Mouse (Mus musculus) left cerebral cortex, postnatal 4 days (tissue): ENCODE measurements around the gene Asb3. TPM values are rescaled to one million over a fixed set of nuclear protein-coding genes. Genes with fewer than 3 reads are reported as not detected.

Source experiments
- DNase-seq: peaks from one replicate; pipeline ENCODE4 v3.0.0-alpha.2; 2022
- intact Hi-C: fragments of 180-260 bp; cut with DNase I; formaldehyde crosslinking; loops from one replicate; pipeline ENCODE4 v1.15.1; 2025
- total RNA-seq, 2 experiments: library from RNA; stranded (reverse); gene quantifications; 2 replicates each; pipeline ENCODE4 v1.2.3; 2021

Gene Asb3
- 10 to 100 TPM; 19.2 to 20.3 TPM for total RNA-seq

DNA sequence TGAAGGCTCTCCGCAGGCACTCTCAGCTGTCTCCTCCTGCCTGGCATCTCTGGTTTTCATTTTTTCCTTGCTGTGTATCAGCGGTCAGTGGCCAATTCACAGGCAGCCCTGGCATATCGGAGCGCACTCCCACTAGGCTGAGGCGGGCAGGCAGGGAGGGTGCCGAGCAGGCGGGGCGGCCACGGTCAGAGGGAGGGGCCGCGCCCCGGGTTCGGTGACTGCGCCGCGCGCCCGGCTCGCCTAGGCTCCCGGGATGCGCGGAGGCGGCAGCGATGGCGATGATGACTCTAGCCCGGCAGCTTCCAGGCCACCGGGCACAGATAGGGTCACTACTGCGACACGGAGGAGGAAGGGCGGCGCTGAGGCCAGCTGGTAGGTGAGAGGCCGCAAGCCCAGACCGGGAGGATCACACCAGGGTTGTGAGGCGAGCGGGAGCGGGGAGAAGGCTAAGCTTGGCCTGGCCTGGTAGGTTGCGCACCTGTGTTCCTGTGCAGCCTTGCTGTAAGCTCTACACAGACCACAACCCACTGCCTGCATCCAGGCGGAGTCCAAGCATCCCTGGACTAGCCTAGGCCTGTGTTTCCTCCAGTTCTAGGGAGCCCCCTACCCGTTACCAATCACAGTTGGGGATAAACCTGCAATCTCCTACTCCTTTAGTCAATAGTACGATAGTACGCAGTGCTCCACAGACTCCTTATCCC lies at the start of gene Asb3, which contains the start of gene Gpr75:
Asb3 (plus strand) TSS at position 246 of the 701 bp plus-strand sequence.
Gpr75 (plus strand) TSS at position 188 of the 701 bp plus-strand sequence.
- DNase-seq = peak; percentile 69
- intact Hi-C loops = no loop called here

DNA sequence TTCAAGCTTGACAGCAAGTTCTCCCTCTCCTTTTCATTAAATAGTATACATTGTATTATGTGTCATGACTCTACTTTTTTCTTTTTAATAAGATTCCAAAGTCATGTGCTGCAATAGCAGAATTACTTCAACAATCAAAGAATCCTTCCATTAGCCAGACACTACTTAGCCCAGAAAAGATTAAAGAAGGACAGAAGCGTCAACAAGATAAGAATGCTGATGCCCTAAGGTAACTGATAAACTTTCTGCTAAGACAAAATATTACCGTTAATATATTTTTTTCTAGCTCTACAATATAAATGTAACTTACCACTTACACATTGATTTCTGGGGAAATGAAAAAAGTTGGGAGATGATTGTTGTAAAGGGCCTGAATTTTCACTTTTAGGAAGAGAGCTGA lies 46.4 kb upstream of the Asb3 start:
- no peak for DNase-seq
- intact Hi-C loops = no loop called here

DNA sequence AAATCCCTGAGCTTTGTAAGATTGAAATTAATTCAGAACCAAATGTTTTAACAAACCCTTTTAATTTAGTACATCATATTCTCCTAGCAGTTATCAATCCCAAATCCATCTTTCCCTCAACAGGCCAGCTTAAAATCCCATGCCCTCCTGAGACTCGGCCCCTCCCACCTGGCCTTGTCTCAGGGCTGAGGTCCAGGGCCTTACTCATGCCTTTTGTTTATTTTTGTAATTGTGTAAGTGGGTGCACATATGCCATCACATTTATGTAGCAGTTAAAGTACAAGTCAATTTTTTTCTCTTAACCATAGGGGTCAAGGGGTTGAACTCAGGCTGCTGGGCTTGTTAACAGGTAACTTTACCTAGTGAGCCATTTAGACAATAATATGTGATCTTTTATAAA lies 40.9 kb upstream of the Asb3 start:
- intact Hi-C loops = loop anchor here (10.0 kb wide), 1 partner anchor 100 kb away; no protein-coding TSS in a partner anchor
- no peak for DNase-seq

DNA sequence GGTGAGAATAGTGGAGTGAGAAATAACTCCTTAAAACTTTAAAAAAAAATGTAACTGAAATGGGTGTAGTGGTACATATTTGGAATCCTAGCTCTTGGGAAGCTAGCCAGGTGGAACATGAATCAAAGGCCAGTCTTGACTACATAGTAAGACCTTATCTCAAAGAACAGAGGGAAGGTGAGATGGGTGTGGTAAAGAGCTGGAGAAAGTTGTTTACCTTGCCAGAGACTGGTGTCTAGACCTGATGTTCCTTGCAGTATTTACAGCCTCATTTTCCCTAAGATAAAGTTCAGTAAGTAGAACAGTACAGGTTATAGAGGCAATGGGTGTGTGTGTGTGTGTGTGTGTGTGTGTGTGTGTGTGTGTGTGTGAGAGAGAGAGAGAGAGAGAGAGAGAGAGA lies 12.8 kb upstream of the Asb3 start:
- intact Hi-C loops = no loop called here
- no peak for DNase-seq

DNA sequence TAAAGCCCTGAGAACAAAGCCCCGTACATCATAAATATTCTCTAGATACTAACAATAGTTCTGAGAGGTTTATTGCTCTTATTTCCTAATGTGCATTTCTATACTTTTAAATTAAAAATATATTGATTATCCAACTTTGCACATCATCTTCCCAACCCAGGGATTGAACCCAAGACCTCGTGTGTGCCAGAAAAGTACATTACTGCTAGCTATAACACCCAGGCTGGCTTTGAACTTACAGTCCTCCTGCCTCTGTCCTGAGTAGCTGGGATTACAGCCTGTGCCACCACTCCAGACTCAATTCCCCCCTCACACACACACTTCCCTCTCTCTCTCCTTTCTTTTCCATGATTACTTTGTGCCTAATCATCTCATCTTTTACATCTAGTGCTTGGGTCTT lies 2.9 kb downstream of the Asb3 start:
- intact Hi-C loops = no loop called here
- DNase-seq = no peak

DNA sequence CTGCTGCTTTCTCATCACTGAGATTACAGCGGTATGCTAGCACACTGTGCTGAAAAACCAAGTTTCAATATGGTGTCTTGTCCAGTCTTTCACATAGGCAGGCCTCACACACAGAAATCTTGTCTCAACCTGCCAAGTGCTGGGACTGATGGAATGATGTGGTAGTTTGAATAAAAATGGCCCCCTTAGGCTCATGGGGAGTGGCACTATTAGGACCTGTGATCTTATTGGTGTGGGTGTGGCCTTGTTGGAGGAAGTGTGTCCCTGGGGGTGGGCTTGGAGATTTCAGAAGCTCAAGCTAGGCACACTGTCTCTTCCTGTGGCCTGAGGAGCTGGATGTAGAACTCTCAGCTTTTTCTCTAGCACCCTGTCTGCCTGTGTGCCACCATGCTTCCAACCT lies 11.0 kb downstream of the Asb3 start:
- DNase-seq = no peak
- intact Hi-C loops = no loop called here

DNA sequence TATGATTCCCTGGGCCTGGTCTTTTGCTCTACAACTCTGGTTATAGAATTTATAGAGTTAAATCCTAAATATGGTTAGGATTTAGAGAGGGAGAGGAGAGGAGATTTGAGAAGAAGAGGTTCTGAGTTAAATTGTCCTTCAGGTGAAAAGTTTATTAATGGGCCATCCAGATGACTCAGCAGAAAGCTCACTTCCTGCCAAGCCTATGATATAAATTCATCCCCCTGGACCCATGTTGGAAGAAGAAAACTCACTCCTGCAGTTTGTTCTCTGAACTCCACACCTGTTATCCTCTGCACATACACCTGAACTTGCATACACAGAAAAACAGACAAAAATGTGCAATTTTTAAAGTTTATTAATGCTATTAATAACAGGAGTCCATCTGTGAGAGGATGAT lies 14.1 kb downstream of the Asb3 start:
- no peak for DNase-seq
- intact Hi-C loops = no loop called here

DNA sequence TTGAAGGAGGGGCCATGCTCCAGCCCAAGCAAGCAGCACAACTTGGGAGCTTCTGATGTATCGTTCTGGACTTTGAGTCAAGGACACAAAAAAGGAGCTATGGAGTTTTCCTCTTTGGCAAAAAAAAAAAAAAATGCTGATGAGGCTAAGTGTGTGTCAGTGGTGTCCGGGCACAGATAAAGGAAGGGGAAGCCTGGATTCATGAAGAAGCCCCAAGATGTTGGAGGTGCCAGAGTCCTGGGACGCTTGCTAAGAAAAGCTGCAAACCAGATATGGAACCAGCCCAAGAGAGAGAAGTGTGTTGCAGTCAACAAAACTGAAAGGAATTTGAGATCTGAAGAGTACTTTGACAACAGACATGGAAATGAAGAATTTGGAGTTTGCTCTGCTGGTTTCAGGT lies 27.1 kb downstream of the Asb3 start:
- intact Hi-C loops = no loop called here
- no peak for DNase-seq

DNA sequence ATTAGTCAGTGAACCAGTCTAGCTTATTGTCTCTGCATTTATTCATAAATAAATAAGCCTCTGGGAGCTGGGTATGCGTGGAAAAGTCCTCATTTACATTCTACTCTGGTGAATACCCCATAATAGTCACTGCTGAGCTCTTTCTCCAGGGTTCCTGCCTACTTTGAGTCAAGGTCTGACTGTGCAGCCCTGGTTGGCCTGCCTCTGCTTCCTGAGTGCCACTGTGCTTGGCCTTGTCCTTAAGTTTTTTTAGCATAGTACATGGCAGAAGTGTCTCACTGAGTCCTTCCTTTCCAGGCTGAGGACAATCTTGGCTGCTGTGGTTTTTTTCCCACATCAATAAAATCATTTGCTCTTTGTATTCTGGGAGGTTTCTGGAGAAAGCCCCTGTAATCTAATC lies 35.4 kb downstream of the Asb3 start:
- intact Hi-C loops = no loop called here
- no peak for DNase-seq

DNA sequence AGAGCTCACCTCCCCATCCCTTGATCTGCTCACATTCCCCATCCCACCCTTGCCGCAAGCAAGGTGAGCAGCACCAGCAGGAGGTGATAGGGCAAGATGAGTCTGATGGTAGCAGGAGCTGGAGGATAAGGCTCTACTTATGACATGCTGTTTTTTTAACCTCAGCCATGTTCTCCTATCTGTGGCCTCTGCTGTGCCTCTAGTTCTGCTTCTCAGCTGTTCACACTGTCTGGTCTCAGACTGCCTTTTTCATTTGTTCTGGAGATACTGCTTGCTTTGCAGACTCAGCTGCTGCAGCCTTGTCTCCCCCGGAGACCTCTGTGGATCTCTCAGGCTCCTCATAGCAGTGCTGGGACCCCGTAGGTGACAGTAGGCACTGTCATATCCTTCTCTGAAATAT lies 38.1 kb downstream of the Asb3 start:
- no peak for DNase-seq
- intact Hi-C loops = no loop called here

DNA sequence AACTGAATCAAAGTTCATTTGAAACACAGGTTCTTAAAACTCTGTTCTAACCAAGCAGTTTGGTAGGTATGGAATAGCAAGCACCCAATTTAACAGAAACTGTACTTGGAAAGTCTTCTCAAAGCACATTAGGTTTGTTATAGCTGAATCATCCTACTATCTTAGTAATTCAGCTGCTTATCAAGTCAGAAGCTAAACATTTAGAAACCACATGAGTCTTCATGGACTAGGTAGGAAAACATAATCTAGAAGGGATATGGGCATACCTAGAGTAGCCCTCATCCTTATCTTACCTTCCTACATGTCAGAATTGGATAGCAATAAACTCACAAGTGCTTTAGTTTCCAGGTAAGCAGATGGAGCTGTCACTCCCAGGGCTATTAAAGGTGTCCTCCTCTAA lies 42.9 kb downstream of the Asb3 start:
- intact Hi-C loops = no loop called here
- no peak for DNase-seq

DNA sequence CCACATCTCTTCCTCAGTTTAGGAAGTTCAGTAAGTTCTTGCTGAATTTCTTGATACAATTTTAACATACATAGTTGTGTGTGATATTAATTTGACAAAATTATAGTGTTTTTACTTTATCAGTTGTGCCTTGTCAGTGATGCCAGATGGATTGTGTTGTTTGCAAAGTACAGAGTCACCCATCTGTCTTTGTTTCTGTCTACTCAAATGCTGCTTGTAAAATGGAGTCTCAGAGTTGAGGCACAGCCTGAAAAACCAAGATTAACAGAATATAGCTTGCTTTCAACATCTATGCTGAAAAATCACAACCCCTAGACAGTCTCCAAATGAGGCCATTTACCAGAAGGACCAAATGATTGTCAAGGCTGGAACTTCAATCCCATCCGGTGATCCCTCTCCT lies 43.3 kb downstream of the Asb3 start:
- no peak for DNase-seq
- intact Hi-C loops = no loop called here

DNA sequence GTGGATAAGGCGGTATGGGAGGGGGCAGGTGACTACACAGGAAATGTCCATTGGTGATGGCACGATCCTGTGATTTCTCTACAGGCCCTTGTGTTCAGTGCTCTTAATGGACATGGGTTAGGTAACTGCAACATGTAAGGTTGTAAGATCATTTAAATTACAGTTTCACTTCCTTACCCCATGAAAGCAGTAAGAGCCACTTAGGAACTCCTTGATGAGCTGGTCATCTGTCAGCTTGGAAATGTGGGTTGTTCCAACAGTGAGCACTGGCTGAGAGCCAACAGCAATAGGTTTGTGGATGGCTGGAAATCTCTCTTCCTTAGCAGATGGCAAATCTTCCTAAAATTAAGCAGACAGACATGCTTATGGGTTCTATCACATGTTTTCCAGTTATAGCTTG lies 58.3 kb downstream of the Asb3 start:
- intact Hi-C loops = loop anchor here (10.0 kb wide), 2 partner anchors 99 to 819 kb away; no protein-coding TSS in a partner anchor
- DNase-seq = peak; percentile 49

DNA sequence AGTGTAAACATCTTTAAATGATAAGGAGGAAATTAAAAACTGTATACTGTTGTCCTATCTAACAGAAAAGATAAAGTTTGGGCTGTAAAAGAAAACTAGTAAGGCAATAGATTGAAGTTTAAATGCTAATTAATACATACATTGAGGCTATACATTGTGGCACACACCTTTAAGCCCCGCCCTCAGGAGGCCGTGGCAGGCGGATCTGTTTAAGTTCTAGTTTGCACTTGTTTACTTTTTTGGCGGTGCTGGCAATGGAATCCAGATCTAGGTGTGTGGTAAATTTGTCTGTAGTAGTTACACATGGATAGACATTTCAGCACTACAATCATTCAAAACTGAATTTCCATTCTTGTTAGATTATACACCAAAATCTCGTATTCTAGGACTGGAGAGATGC lies 67.6 kb downstream of the Asb3 start:
- DNase-seq = no peak
- intact Hi-C loops = no loop called here

DNA sequence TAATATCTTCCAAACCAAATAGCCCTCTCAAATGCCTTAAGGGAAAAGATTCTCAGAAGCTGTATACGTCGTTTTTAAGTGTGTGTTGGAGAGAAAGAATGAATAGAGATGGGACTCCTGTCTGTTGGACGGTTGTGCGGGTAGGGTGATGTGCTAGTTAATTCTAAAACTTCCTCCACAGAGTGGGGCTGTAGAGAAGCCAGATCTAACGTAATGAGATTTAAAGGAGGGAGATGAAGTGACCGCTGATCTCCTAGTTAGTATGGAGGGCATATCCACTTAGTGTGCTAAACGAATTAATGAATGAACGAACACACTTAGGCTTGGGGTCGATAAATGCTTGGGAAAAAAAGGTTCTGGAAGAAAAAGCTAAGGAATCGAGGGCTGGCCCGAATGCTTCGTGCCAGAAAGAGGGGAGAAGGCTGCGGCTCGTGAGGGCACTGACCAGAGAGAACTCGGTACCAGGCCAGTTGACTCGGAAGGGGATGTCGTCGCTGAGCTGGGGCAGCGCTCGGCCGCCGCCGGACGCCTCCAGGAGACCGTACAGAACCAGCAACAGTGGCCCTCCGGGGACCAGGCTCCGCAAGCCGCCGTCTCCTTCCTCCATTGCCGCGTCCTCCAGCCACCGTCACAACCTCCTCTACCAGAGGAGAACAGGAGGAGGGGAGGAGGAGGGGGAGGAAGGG lies 68.4 kb downstream of the Asb3 start:
- intact Hi-C loops = no loop called here

DNA sequence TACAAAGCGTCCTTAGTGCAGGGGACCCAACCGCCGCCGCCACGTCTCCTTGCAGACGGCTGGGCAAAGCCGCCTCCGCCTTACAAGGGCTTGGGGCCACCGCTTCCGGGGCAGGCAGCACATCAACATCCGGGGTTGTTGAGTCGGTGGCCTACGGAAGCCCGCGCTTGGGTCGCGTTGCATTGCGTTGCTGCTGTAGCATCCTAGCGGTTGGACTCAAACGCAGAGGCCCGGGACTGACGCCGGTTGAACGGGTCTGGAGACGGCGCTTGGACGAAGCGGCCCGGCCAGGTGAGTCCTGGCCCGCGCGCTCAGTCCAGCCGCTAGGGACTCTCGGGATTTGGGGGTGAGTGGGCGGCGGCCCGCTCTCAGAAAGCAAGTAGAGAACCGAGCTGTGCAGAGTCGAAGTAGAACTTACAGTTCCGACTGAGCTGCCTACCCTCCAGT lies 69.1 kb downstream of the Asb3 start, which contains the start of gene Erlec1:
Erlec1 (minus strand) TSS at position 57 of the 447 bp plus-strand sequence.
- intact Hi-C loops = no loop called here
- peak; percentile 89 for DNase-seq

More for the DNA sequence above, 68.4 kb downstream of the Asb3 start:
- DNase-seq = peak; percentile 36

DNA sequence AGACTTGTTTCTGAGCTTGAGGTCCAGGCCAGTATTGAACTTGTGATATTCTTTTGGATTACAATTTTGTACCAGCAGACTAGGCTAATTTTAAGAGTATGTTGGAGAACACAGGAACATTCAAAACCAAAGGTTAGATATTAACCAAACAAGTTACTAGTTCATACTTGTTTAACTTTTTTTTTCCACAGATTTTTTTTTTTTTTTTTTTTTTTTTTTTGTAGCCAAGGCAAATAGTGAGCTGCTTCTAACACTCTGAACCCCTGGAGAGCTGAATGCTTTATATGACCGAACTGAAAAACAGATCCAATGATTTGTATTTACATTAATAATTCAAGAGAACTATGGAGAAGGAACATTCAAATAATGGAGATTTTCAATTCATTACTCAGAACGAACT lies 100.0 kb downstream of the Asb3 start:
- intact Hi-C loops = no loop called here
- no peak for DNase-seq

DNA sequence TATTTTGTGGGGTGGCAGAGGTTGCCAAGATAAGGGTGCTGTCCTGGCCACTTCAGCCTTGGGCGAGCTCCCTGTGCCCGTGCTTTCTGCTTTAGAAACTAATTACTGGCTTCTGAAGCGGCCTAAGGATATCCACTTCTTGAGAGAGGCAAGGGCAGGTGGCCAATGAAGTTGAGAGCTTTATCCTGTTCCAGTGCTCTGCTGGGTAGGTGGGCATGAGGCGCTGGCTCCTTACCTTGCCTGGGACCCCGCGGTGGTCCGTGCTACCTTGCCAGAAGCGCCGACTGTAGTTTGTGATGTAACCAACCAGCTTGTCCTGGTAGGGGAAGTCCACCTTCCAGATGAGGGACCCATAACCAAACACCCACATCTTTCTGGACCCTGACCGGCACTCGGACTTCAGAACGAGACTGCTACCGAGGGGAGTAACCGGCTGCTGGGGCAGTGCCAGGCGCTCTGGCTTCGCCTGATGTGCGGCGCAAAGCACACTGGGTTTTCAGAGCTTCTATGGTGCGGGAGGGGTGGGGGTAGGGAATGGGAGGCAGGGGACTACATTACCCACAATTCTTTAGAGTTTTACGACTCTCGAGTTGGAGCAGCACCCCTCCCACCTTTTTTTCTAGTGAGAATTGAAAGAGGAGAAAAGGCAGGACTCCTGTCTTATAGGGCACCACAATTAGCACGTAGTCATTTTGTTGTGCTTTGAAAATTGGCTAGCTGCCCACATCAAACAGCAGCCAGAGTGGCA lies 100.8 kb downstream of the Asb3 start, which contains the start of gene Chac2:
Chac2 (minus strand) TSS at position 474 of the 748 bp plus-strand sequence.
- peak; percentile 95 for DNase-seq
- intact Hi-C loops = no loop called here

DNA sequence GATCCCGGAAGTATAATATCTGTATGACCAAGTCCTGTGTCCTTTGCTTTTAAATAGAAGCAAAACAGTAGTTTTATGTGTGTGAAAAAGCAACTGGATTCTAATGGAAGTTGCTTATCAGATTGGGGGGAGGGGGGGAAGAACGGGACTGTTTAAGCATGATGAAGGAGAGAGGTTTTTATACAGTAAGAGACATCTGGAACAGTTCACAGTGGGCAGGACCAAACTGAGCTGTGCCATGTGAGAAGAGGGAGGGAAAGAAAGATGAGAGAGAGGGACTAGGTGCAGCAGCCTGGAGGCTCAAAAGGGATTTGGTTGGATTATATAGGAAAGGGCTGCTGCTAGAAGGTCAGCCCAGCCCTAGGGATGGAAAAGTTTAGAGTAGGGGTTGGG lies 101.4 kb downstream of the Asb3 start:
- intact Hi-C loops = no loop called here
- DNase-seq = no peak

DNA sequence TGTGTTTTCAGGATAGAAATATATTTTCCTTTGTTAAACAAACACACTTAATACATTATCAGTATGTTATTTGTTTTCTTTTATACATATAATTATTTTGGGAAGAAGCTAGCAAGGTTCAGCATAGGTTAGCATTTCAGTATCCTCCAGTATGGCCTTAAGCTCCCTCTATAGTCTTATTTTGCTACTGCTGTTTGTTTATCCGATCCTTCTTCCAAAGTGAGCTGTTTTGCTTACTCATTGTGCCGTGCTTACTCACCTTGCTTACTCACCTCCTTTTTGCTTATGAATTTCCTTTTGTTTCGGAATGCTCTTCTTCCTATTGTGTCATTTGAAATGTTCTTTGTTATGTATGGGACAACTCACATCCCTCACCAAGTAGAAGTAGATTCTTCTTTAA lies 111.5 kb downstream of the Asb3 start:
- intact Hi-C loops = no loop called here
- no peak for DNase-seq

DNA sequence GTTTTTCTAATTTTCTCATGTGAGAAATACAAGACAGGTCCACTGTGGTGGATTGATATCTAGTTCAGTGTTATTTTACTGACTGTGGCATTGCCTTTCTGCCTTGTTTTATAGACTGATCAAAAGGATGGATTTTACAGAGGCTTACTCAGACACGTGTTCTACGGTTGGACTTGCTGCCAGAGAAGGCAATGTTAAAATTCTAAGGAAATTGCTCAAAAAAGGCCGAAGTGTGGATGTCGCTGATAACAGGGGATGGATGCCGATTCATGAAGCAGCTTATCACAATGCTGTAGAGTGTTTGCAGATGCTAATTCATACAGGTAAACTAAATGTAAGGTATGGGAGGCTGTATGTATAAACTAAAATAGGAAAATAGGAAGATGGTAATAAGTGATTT lies 113.0 kb downstream of the Asb3 start:
- intact Hi-C loops = no loop called here
- DNase-seq = no peak
